Mouse (Mus musculus): ENCODE measurements at regions not wholly inside any gene's neighbourhood (a gene's known extent, or its start where the extent isn't known, plus 50 kb on each side); places are given as distances from the start of the nearest gene placed in this dataset.

DNA sequence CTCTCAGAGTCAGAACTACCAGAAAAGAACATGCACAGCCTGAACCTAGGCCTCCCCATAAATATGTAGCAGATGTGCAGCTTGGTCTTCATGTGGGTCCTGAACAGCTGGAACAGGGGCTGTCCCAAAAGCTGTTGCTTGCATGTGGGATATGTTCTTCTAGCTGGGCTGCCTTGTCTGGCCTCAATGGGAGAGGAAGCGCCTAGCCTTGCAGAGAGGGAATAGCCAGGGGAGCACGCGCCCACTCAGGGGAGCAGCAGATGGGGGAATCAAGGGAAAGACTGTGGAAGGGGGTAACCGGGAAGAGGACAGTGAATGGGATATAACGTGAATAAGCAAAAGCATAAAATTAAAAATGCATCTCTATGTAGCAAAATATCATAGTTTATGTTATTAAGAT lies 154.9 kb upstream of the Slc30a5 start:
- Histone ChIP-seq H3K4me3 (no peak overlapping the region), H3K27ac (no peak overlapping the region)
- no peak for TF ChIP-seq CTCF (conservative IDR thresholded peaks at IDR 0.05)
- no peak for DNase-seq (ENCODE audit: low spot score in 2 of 2)

DNA sequence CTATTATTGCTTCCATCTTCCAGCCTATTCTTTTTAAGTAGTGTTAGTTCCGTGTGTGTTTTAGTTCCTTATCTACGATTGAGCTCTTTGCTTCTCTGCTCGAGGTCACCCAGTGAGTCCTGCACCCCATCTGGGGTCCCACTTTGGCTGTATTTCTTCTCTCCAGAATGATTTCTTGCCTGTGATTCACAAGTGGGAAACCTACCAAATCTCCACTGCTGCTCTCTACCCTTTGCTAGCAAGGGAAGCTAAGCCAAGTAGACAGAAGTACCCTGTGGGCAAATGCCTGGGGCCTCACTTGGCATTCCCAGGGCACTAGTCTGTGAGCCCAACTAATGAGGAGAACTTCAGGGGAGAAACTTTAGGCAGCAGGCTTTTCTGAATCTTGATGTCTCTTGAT lies 142.5 kb upstream of the Slc30a5 start:
- Histone ChIP-seq H3K4me3 (no peak overlapping the region), H3K27ac (no peak overlapping the region)
- TF ChIP-seq CTCF (conservative IDR thresholded peaks at IDR 0.05), result no peak
- no peak for DNase-seq (ENCODE audit: low spot score in 2 of 2)

DNA sequence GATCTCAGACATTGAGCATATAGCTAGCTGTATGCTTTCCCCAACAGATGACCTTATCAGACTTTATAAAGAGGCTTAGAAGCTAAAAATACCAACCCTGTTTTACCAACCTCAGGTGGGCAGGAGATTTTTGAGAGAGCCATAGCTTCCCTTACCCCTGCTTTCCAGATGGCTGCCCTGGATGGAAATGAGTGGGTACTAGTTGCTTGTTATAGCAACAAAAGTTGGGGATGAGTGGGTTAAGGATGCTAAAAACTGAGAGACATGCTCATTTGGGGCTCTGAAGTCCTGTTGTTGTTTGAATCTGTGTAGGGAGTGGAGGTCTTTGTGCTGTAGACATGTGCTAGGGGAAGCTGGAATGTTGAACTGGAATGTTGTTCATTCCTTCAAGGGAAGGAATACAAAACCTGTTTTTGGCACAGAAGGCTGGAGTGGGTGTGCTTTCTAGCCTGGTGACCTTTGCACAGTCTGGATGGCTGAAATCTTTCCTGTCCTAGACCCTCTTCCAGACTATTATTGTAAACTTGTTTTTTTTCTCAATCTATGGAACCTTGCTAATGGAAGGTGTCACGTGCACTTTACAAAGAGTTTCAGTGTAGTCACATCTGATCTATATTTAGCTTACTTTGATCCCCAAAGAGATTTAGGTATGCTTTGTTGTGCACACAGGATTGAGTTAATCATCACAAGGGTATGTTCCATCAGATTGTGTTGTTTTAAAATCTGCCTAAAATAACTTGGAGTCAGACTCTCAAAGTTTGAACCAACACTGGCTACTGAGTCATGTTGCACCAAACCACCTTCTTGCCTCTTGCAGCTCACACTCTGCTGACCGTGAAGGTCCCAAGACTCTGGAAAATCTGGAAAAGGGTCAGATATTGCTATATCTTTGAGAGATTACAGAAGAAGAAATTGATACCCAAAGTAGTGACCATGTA lies 138.1 kb upstream of the Slc30a5 start:
- DNase-seq (ENCODE audit: low spot score in 2 of 2), result no peak
- H3K27ac ChIP-seq, result no peak overlapping the region
- no peak for TF ChIP-seq CTCF (conservative IDR thresholded peaks at IDR 0.05)
- H3K4me3 ChIP-seq, result no peak overlapping the region

DNA sequence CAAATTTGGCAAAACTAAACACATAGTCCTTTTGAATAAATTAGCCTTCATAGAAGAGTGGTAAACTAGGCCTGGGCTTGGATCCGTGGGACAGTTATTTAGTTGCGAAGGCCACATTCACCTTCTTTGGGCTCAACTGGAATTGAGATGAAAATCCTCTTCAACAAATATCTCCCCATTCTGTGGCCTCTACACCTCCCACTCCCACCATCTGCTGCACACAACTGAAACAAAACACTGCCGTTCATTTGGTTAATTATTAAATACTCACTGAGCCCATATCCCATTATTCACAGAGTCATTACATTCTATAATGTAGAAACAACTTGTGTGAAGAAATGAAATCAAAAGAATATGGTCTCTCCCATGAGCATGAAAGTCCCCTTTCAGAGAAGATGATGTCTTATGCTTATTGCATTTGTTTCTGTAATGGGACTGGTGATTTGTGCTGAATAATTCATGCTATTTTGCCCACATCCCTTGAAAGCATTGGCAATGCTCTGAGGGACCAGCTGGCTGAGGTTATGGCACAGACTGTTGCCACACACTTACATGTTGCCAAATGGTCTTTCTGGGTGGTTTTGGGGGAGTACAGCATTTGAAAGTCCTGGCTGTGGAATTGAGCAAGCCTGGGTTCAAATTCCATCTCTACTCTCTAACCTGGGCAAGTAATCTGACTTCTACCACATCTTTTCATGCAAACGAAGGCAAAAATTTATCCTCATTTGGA lies 129.7 kb upstream of the Slc30a5 start:
- Histone ChIP-seq H3K4me3 (no peak overlapping the region), H3K27ac (peak overlapping the region; percentile 71)
- peak; percentile 66 to 71 for DNase-seq (ENCODE audit: low spot score in 2 of 2)
- no peak for TF ChIP-seq CTCF (conservative IDR thresholded peaks at IDR 0.05)

DNA sequence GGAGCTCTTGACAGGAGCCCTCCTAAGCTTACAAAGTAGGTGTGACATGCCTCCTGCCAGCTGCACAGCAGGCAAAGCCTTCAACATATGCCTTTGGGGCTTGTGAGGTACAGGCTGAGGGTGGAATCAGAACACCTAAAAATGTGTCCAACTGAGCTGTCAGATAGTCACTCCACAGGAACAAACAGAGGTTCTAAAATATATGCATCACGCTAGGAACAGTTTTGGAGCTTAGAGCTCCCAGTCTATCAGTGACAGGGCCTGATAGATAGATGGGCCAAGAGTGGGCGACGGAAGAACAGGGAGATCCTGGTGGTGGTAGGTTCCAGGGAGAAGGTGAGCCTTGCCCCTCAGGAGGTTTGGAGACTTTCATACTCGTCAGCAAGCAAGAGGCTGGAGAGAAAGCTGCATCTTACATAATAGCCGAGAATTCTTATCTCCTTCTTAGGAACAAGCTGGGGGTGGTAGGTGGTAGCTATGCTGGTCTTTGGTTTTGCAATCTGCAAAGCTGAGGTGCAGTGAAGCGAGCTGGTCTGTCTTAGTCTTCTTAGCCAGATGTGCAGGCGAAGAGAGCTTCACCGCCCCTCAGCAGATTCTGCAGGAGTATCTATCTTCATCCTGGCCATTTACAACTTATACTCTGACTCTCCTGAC lies 121.5 kb upstream of the Slc30a5 start:
- DNase-seq (ENCODE audit: low spot score in 2 of 2), result peak in 1 of 2 experiments; percentile 21
- no peak overlapping the region for H3K4me3 ChIP-seq
- TF ChIP-seq CTCF (conservative IDR thresholded peaks at IDR 0.05), result no peak; the same call in 1 of the 2 replicates
- H3K27ac ChIP-seq, result peak overlapping the region; percentile 57; the same call in 1 of the 2 replicates

DNA sequence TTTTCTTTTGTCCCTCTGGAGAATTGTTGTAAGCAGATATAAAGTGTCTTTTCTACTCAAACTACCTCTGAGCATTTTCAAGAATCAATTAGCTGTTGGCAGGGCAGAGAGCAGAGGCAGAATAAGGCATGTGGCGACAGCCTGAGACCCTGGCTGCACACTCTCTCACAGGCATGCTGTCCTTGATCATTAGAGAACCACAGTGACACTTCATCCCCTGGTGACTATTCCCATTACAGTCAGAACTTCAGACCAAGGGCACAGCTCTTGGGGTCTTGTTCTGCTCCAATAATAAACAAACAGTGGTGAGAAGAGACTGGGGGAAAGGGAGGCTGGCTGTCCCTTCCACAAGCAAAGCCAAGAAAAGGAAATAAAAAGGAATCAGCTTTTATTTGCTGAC lies 120.9 kb upstream of the Slc30a5 start:
- Histone ChIP-seq H3K4me3 (no peak overlapping the region), H3K27ac (peak overlapping the region; percentile 57; the same call in 1 of the 2 replicates)
- no peak for TF ChIP-seq CTCF (conservative IDR thresholded peaks at IDR 0.05)
- DNase-seq (ENCODE audit: low spot score in 2 of 2), result no peak

DNA sequence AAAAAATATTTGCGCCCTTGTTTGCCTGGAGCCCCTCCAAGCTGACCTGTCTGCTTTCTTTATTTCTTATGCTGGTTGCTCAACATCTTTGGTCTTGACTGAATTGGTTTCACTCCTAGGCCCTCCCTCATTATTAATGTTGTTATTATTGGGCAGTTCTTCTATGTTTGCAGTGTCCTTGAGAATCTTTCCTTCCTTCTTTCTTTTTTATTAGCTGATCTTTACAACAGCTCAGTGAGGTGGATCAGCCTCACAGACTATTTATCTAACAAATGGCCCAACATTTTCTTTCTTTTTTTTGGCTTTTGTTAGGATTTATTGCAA lies 117.9 kb upstream of the Slc30a5 start:
- no peak for DNase-seq (ENCODE audit: low spot score in 2 of 2)
- H3K27ac ChIP-seq, result no peak overlapping the region
- TF ChIP-seq CTCF (conservative IDR thresholded peaks at IDR 0.05), result no peak
- no peak overlapping the region for H3K4me3 ChIP-seq

DNA sequence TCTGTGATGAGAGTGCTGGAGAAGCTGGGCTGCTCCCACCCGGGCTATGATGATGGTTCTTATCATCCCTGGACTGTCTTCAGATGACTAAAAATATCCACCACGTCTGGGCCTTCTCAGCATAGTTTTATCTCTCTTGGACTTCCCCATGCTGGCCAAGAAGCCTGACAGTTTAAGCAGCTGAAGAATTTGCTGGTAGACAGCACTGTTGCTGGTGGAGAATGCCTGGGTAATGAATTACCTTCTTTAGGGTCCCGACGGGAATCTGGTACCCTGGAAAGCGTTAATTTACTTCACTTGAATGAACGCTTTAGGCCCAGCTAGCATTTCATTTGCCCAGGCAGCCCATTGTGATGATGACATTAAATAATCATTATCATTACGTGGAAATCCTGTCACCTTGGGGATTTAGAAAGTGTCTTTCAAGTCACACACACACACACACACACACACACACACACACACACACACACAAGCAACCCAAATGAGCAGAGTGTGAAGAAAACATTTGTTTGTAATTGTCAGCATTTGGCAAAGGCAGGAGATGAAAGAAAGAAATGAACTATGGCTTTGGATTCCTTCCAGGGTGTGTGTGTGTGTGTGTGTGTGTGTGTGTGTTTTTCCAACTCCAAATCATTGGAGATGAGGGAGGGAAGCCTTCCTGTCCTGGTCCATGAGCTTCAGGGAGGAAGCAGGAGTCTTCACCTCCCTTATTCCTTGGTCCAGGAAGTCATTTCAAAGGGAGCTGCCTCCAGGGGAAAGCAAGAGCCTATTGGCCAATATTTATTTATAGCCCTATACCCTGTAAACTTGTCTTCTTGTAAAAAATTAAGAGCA lies 117.3 kb upstream of the Slc30a5 start:
- DNase-seq (ENCODE audit: low spot score in 2 of 2), result no peak
- Histone ChIP-seq H3K4me3 (no peak overlapping the region), H3K27ac (no peak overlapping the region)
- TF ChIP-seq CTCF (conservative IDR thresholded peaks at IDR 0.05), result no peak

DNA sequence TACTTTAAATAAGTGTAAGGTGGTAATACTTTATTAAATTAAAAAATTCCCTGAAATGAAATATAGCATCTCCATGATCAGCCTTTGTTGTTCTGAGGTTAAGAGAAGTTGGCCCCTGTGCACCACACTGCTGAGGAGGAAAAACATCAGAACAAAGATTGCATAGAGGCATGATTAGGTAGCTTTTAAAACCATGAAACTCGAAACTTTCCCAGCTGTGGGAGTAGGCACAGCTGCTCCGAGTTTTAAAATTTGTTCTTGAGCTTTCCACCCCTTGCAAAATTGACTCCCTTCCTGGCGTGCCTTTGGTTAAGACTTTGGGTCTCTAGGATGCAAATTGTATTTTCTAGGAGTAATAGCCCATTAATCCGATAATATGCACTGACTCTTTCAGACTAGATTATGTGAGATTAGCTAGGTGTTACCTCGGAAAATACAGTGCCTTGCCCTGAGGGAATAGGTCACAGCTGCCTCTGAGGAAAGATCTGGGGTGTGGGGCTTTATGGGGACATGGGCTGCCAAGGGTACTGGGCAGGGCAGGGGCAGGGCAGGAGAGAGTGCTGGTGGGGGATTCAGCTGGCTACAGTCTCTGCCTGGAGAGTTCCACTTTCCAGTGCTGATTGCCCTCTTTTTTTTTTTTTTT lies 110.1 kb upstream of the Slc30a5 start:
- Histone ChIP-seq H3K27ac (no peak overlapping the region), H3K4me3 (no peak overlapping the region)
- no peak for DNase-seq (ENCODE audit: low spot score in 2 of 2)
- no peak for TF ChIP-seq CTCF (conservative IDR thresholded peaks at IDR 0.05)

DNA sequence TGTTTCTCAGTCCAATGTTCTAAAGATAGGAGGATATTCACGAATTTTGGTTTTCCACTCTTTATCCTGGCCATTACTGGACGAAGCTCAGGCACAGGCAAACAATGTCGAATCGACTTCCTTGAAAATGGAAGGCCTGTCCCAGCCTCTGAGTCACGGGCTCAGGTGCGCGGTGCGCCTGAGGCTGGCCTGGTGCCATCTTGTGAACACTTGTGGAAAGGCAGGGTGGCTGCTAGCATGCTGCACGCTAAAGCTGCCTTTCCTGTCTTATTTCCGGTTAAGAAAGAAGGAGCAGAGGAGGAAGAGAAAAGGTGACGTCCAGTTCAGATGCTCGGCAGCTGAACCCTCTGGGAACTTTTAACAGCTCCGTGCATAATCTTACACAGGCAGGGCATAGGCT lies 107.6 kb upstream of the Slc30a5 start:
- no peak for DNase-seq (ENCODE audit: low spot score in 2 of 2)
- no peak overlapping the region for H3K27ac ChIP-seq
- H3K4me3 ChIP-seq, result no peak overlapping the region
- TF ChIP-seq CTCF (conservative IDR thresholded peaks at IDR 0.05), result no peak

DNA sequence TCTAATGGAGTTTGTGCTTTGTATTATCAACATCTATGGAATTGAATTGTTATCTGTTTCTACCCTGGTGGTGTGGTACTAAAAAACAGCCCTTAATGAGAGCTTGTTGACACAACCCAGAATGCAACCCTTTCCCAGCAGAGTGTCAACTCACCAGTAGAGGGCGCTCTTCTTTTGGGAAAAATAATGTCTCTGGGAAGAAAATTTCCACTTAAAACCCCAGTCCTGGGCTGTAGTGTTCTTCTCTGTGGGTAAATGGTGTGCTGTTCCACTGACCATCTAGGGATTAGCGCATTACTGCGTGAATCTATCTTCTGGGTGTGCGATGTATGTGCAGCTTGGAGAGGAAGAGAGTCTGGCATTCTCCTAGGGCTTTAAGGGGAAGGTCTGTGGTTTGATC lies 106.5 kb upstream of the Slc30a5 start:
- Histone ChIP-seq H3K27ac (0 out of 2 replicates have a peak overlapping the region, but pooled peaks have one; percentile 28), H3K4me3 (no peak overlapping the region)
- peak; percentile 95 for TF ChIP-seq CTCF (conservative IDR thresholded peaks at IDR 0.05)
- peak; percentile 72 to 78 for DNase-seq (ENCODE audit: low spot score in 2 of 2)

DNA sequence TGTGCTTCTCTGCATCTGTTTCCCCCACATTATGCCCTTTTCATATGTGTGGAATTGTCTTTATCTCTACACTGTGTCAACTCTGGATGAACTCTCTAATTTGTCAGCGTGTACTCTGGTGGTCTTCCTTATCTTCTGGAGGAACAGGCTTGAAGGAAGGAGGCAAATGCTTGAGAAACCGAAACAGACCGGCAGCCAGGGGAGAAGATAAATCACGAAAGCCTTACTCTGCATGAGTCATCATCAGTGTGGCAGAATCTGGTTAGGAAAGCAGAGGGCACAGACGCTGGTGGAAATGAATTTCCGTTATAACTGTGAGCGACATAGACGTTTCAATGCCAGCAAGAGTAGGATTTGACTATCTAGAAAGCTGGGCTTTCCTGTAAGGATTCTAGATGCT lies 100.0 kb upstream of the Slc30a5 start:
- DNase-seq (ENCODE audit: low spot score in 2 of 2), result no peak
- no peak overlapping the region for H3K27ac ChIP-seq
- no peak for TF ChIP-seq CTCF (conservative IDR thresholded peaks at IDR 0.05)
- no peak overlapping the region for H3K4me3 ChIP-seq
